ENCODE assay signal across 12 mouse cellular contexts in genomic region chr7:16920150-16920579, GRCm38 (mm10). TPM values are rescaled to one million over a fixed set of nuclear protein-coding genes. Genes with fewer than 3 reads are reported as not detected.
A peak's percentile ranks its signal among the peaks of the same experiment; 100 is the strongest.
DNase-seq lines count a peak whose midpoint lies in the region; ATAC-seq lines count a peak whose summit lies in the region.
"Had no signal": no experiment of that assay in that cellular context is flagged by ENCODE, and none has a peak within 500 bp of the region (broad histone marks: within the 10 kb centered on the region; RNA-seq: fewer than 3 reads in every experiment).

No protein-coding gene starts in this region.

- WGBS in forebrain, embryonic 13.5 days: 81% methylated on average over 7 of the region's 7 CpGs
- whole genome bisulfite sequencing in forebrain, embryonic 11.5 days: 88% methylated on average over 7 of the region's 7 CpGs
- WGBS in limb, embryonic 10.5 days: 87% methylated on average over 7 of the region's 7 CpGs
- WGBS in stomach, embryonic 14.5 days: 84% methylated on average over 7 of the region's 7 CpGs

- peak overlapping the region; percentile 42 for H3K4me2 ChIP-seq in forebrain, embryonic 13.5 days
- no peak overlapping the region for H3K4me2 ChIP-seq in forebrain, embryonic 11.5 days (ENCODE audit: low read depth, low read length, severe bottlenecking)
- H3K4me2 ChIP-seq in stomach, embryonic 14.5 days (replicated peaks; ENCODE audit: low read depth, low read length): 0 out of 2 replicates have a peak overlapping the region, but pooled peaks have one; percentile 10

- H3K4me1 ChIP-seq in forebrain, embryonic 13.5 days: peaks cover 52% of the 10 kb centered on the region
- H3K4me1 ChIP-seq in forebrain, embryonic 11.5 days (replicated peaks; ENCODE audit: control insufficient read depth, insufficient read depth, low read length): peaks cover 27% of the 10 kb centered on the region
- peaks cover 70% of the 10 kb centered on the region for H3K4me1 ChIP-seq in megakaryocyte, embryonic 14.5 days
- H3K4me1 ChIP-seq in limb, embryonic 10.5 days: peaks cover 62% of the 10 kb centered on the region
- peaks cover 31% of the 10 kb centered on the region for H3K4me1 ChIP-seq in stomach, embryonic 14.5 days (ENCODE audit: control insufficient read depth, insufficient read depth, low read length)

- no peak for DNase-seq in forebrain, embryonic 11.5 days (ENCODE audit: low spot score)
- no peak for DNase-seq in limb, embryonic 10.5 days (ENCODE audit: low spot score)
- no peak for DNase-seq in adrenal gland, postnatal 36 days
- DNase-seq in gastrocnemius, postnatal 25 days: no peak
- DNase-seq: kidney, adult 2 months; lung, postnatal 36 days; retina, postnatal 1 day had no signal

- no peaks in the 10 kb centered on the region for H3K9me3 ChIP-seq in forebrain, embryonic 13.5 days (replicated peaks)
- H3K9me3 ChIP-seq in forebrain, embryonic 11.5 days (ENCODE audit: control insufficient read depth, low read length): no peaks in the 10 kb centered on the region
- no peaks in the 10 kb centered on the region for H3K9me3 ChIP-seq in megakaryocyte, embryonic 14.5 days
- no peaks in the 10 kb centered on the region for H3K9me3 ChIP-seq in limb, embryonic 10.5 days (replicated peaks)
- no peaks in the 10 kb centered on the region for H3K9me3 ChIP-seq in stomach, embryonic 14.5 days (ENCODE audit: control insufficient read depth, low read depth, low read length)

- H3K27ac ChIP-seq in forebrain, embryonic 13.5 days: no peak overlapping the region; the same call in 1 of the 2 replicates
- no peak overlapping the region; the same call in 1 of the 2 replicates for H3K27ac ChIP-seq in forebrain, embryonic 11.5 days (ENCODE audit: low read depth, low read length)
- peak overlapping the region; percentile 51; the same call in 1 of the 2 replicates for H3K27ac ChIP-seq in limb, embryonic 10.5 days
- H3K27ac ChIP-seq in stomach, embryonic 14.5 days (ENCODE audit: low read length): no peak overlapping the region

- peak overlapping the region; percentile 51; the same call in 1 of the 2 replicates for H3K9ac ChIP-seq in forebrain, embryonic 13.5 days
- no peak overlapping the region for H3K9ac ChIP-seq in forebrain, embryonic 11.5 days (ENCODE audit: low read length)
- no peak overlapping the region for H3K9ac ChIP-seq in stomach, embryonic 14.5 days (replicated peaks; ENCODE audit: low read depth, low read length)

- no peak for ATAC-seq in forebrain, embryonic 13.5 days
- ATAC-seq in forebrain, embryonic 11.5 days (replicated peaks; ENCODE audit: low FRiP score): no peak
- no peak for ATAC-seq in megakaryocyte, adult 5-6 weeks (ENCODE audit: poor library complexity, severe bottlenecking)
- no peak for ATAC-seq in stomach, embryonic 14.5 days (ENCODE audit: insufficient number of reproducible peaks, insufficient read depth, low FRiP score, low read depth)
- ATAC-seq: CD4-positive, CD25-positive, alpha-beta regulatory T cell, adult 4 months had no signal

- H3K27me3 ChIP-seq in forebrain, embryonic 13.5 days: no peaks in the 10 kb centered on the region
- H3K27me3 ChIP-seq in forebrain, embryonic 11.5 days (ENCODE audit: control insufficient read depth, insufficient read depth, low read length): no peaks in the 10 kb centered on the region
- no peaks in the 10 kb centered on the region for H3K27me3 ChIP-seq in megakaryocyte, embryonic 14.5 days (replicated peaks)
- H3K27me3 ChIP-seq in limb, embryonic 10.5 days (ENCODE audit: low read depth, poor library complexity, severe bottlenecking): no peaks in the 10 kb centered on the region
- no peaks in the 10 kb centered on the region for H3K27me3 ChIP-seq in stomach, embryonic 14.5 days (ENCODE audit: control insufficient read depth, insufficient read depth, low read length)

- peaks cover 51% of the 10 kb centered on the region for H3K36me3 ChIP-seq in forebrain, embryonic 13.5 days (ENCODE audit: poor library complexity, severe bottlenecking)
- peaks cover 15% of the 10 kb centered on the region; the same call in 1 of the 2 replicates for H3K36me3 ChIP-seq in forebrain, embryonic 11.5 days (ENCODE audit: control insufficient read depth, insufficient read depth, low read length)
- H3K36me3 ChIP-seq in megakaryocyte, embryonic 14.5 days (replicated peaks; ENCODE audit: low read length): peaks cover 73% of the 10 kb centered on the region
- peaks cover 70% of the 10 kb centered on the region for H3K36me3 ChIP-seq in limb, embryonic 10.5 days
- peaks cover 50% of the 10 kb centered on the region for H3K36me3 ChIP-seq in stomach, embryonic 14.5 days (ENCODE audit: control insufficient read depth, insufficient read depth, low read length)

- H3K4me3 ChIP-seq in forebrain, embryonic 13.5 days: 0 out of 2 replicates have a peak overlapping the region, but pooled peaks have one; percentile 3
- no peak overlapping the region for H3K4me3 ChIP-seq in forebrain, embryonic 11.5 days (ENCODE audit: low read depth, low read length)
- H3K4me3 ChIP-seq in megakaryocyte, embryonic 14.5 days (replicated peaks): peak overlapping the region; percentile 40
- peak overlapping the region; percentile 23 for H3K4me3 ChIP-seq in limb, embryonic 10.5 days
- no peak overlapping the region for H3K4me3 ChIP-seq in stomach, embryonic 14.5 days (ENCODE audit: low read depth, low read length)

RNA-seq across cellular contexts. Expression of gene Calm3, which starts 3.7 kb away (rescaled TPM):
- polyA plus RNA-seq in forebrain, embryonic 13.5 days (2015; fragmentation: Nextera tagmentation; extraction: Ambion mirVana): 271 and 296 TPM in 2 replicates
- polyA plus RNA-seq in forebrain, embryonic 11.5 days (2014; fragmentation: Nextera tagmentation; extraction: Ambion mirVana): 276 and 285 TPM in 2 replicates
- 823 and 866 TPM in 2 replicates for polyA plus RNA-seq in megakaryocyte, embryonic 14.5 days (2012; ENCODE audit: insufficient read depth, low replicate concordance)
- total RNA-seq in megakaryocyte, adult 5-6 weeks (2015): 113 and 140 TPM in 2 replicates
- 322 and 392 TPM in 2 replicates for total RNA-seq in megakaryocyte, adult 5-6 weeks (2017)
- polyA plus RNA-seq in limb, embryonic 10.5 days (2016; fragmentation: Nextera tagmentation; extraction: Ambion mirVana): 127 and 134 TPM in 2 replicates
- polyA plus RNA-seq in stomach, embryonic 14.5 days (2014; fragmentation: Nextera tagmentation; extraction: Ambion mirVana): 148 and 161 TPM in 2 replicates
- 100 to 1,000 TPM; 232 to 251 TPM for total RNA-seq in adrenal gland, postnatal 36 days (2021)
- total RNA-seq in gastrocnemius, postnatal 25 days (2021): 100 to 1,000 TPM; 257 to 291 TPM

RNA-seq across cellular contexts. Expression of gene Ptgir, which starts 13.9 kb away (rescaled TPM):
- polyA plus RNA-seq in forebrain, embryonic 13.5 days (2015; fragmentation: Nextera tagmentation; extraction: Ambion mirVana): 0.14 and 0.37 TPM in 2 replicates
- polyA plus RNA-seq in forebrain, embryonic 11.5 days (2014; fragmentation: Nextera tagmentation; extraction: Ambion mirVana): 0.11 and 0.39 TPM in 2 replicates
- 56.9 and 66.7 TPM in 2 replicates for polyA plus RNA-seq in megakaryocyte, embryonic 14.5 days (2012; ENCODE audit: insufficient read depth, low replicate concordance)
- 16.0 and 18.1 TPM in 2 replicates for total RNA-seq in megakaryocyte, adult 5-6 weeks (2015)
- 14.5 and 16.6 TPM in 2 replicates for total RNA-seq in megakaryocyte, adult 5-6 weeks (2017)
- polyA plus RNA-seq in limb, embryonic 10.5 days (2016; fragmentation: Nextera tagmentation; extraction: Ambion mirVana): 0.18 and 0.43 TPM in 2 replicates
- 1.5 and 2.0 TPM in 2 replicates for polyA plus RNA-seq in stomach, embryonic 14.5 days (2014; fragmentation: Nextera tagmentation; extraction: Ambion mirVana)
- total RNA-seq in adrenal gland, postnatal 36 days (2021): 1 to 10 TPM; 1.2 to 2.0 TPM
- 1 to 10 TPM in 1 of 2 experiments, under 1 TPM in 1; 0.97 to 1.3 TPM for total RNA-seq in gastrocnemius, postnatal 25 days (2021)

RNA-seq across cellular contexts. Expression of gene Pnmal2, which starts 24.3 kb away (rescaled TPM):
- 59.5 and 78.0 TPM in 2 replicates for polyA plus RNA-seq in forebrain, embryonic 13.5 days (2015; fragmentation: Nextera tagmentation; extraction: Ambion mirVana)
- polyA plus RNA-seq in forebrain, embryonic 11.5 days (2014; fragmentation: Nextera tagmentation; extraction: Ambion mirVana): 12.3 and 13.0 TPM in 2 replicates
- polyA plus RNA-seq in megakaryocyte, embryonic 14.5 days (2012; ENCODE audit: insufficient read depth, low replicate concordance): not detected in 2 replicates
- total RNA-seq in megakaryocyte, adult 5-6 weeks (2015): not detected in 2 replicates
- not detected in 2 replicates for total RNA-seq in megakaryocyte, adult 5-6 weeks (2017)
- 2.6 and 5.7 TPM in 2 replicates for polyA plus RNA-seq in limb, embryonic 10.5 days (2016; fragmentation: Nextera tagmentation; extraction: Ambion mirVana)
- 8.6 and 8.8 TPM in 2 replicates for polyA plus RNA-seq in stomach, embryonic 14.5 days (2014; fragmentation: Nextera tagmentation; extraction: Ambion mirVana)
- total RNA-seq in adrenal gland, postnatal 36 days (2021): 10 to 100 TPM; 21.9 to 32.4 TPM
- total RNA-seq in gastrocnemius, postnatal 25 days (2021): 1 to 10 TPM; 2.3 to 3.3 TPM
- polyA plus RNA-seq: CD4-positive, CD25-positive, alpha-beta regulatory T cell, adult 4 months had no signal

RNA-seq across cellular contexts. Expression of gene Gng8, which starts 28.6 kb away (rescaled TPM):
- polyA plus RNA-seq in forebrain, embryonic 13.5 days (2015; fragmentation: Nextera tagmentation; extraction: Ambion mirVana): 9.2 and 18.2 TPM in 2 replicates
- polyA plus RNA-seq in forebrain, embryonic 11.5 days (2014; fragmentation: Nextera tagmentation; extraction: Ambion mirVana): 7.3 and 7.4 TPM in 2 replicates
- polyA plus RNA-seq in megakaryocyte, embryonic 14.5 days (2012; ENCODE audit: insufficient read depth, low replicate concordance): not detected in 2 replicates
- total RNA-seq in megakaryocyte, adult 5-6 weeks (2015): not detected in 2 replicates
- 0.48 TPM in 1 of 2 replicates, not detected in the other for total RNA-seq in megakaryocyte, adult 5-6 weeks (2017)
- 15.4 and 18.5 TPM in 2 replicates for polyA plus RNA-seq in limb, embryonic 10.5 days (2016; fragmentation: Nextera tagmentation; extraction: Ambion mirVana)
- polyA plus RNA-seq in stomach, embryonic 14.5 days (2014; fragmentation: Nextera tagmentation; extraction: Ambion mirVana): 12.8 and 12.9 TPM in 2 replicates
- total RNA-seq in adrenal gland, postnatal 36 days (2021): under 1 TPM in 1 of 2 experiments, not detected in 1; 0.89 TPM
- not detected for total RNA-seq in gastrocnemius, postnatal 25 days (2021)
- polyA plus RNA-seq: CD4-positive, CD25-positive, alpha-beta regulatory T cell, adult 4 months had no signal

RNA-seq across cellular contexts. Expression of gene Pnmal1, which starts 39.3 kb away (rescaled TPM):
- 37.0 and 40.8 TPM in 2 replicates for polyA plus RNA-seq in forebrain, embryonic 13.5 days (2015; fragmentation: Nextera tagmentation; extraction: Ambion mirVana)
- polyA plus RNA-seq in forebrain, embryonic 11.5 days (2014; fragmentation: Nextera tagmentation; extraction: Ambion mirVana): 20.4 and 22.7 TPM in 2 replicates
- polyA plus RNA-seq in megakaryocyte, embryonic 14.5 days (2012; ENCODE audit: insufficient read depth, low replicate concordance): not detected in 2 replicates
- total RNA-seq in megakaryocyte, adult 5-6 weeks (2015): not detected in 2 replicates
- total RNA-seq in megakaryocyte, adult 5-6 weeks (2017): not detected in 2 replicates
- polyA plus RNA-seq in limb, embryonic 10.5 days (2016; fragmentation: Nextera tagmentation; extraction: Ambion mirVana): 0.79 and 1.5 TPM in 2 replicates
- 4.2 TPM in 2 replicates for polyA plus RNA-seq in stomach, embryonic 14.5 days (2014; fragmentation: Nextera tagmentation; extraction: Ambion mirVana)
- total RNA-seq in adrenal gland, postnatal 36 days (2021): 1 to 10 TPM; 3.9 to 4.4 TPM
- not detected for total RNA-seq in gastrocnemius, postnatal 25 days (2021)
- polyA plus RNA-seq: CD4-positive, CD25-positive, alpha-beta regulatory T cell, adult 4 months had no signal

Comparison
In these comparisons a context has a peak if more than half of its experiments do, and no peak if none do; other contexts are left out.
1. H3K4me3 ChIP-seq: peak in forebrain, embryonic 13.5 days (single experiment), megakaryocyte, embryonic 14.5 days (single experiment) and limb, embryonic 10.5 days (single experiment); none in forebrain, embryonic 11.5 days (single experiment) and stomach, embryonic 14.5 days (single experiment).
2. RNA of gene Ptgir, which starts 13.9 kb away (polyA plus RNA-seq): 56.9 to 66.7 TPM in megakaryocyte, embryonic 14.5 days; 1.5 to 2.0 TPM in stomach, embryonic 14.5 days, 0.18 to 0.43 TPM in limb, embryonic 10.5 days, 0.11 to 0.39 TPM in forebrain, embryonic 11.5 days and 0.14 to 0.37 TPM in forebrain, embryonic 13.5 days; every median in the first group is over 10 times any median in the second.